Mouse (Mus musculus) liver, adult 2 months (tissue): ENCODE measurements around the gene Alyref.

ENCODE experiments used
- CTCF ChIP-seq: fragments of 200-500 bp; IDR thresholded peaks from 2 replicates; pipeline ENCODE4 v1.5.1; 2011; ENCODE audit warnings: low read depth, low read length, control low read depth
- POLR2A ChIP-seq: fragments of 200-500 bp; IDR thresholded peaks from 2 replicates; pipeline ENCODE4 v1.6.1; 2011; ENCODE audit warnings: low read length, control low read depth; ENCODE audit not compliant: insufficient read depth; ENCODE audit errors: extremely low read depth

DNA sequence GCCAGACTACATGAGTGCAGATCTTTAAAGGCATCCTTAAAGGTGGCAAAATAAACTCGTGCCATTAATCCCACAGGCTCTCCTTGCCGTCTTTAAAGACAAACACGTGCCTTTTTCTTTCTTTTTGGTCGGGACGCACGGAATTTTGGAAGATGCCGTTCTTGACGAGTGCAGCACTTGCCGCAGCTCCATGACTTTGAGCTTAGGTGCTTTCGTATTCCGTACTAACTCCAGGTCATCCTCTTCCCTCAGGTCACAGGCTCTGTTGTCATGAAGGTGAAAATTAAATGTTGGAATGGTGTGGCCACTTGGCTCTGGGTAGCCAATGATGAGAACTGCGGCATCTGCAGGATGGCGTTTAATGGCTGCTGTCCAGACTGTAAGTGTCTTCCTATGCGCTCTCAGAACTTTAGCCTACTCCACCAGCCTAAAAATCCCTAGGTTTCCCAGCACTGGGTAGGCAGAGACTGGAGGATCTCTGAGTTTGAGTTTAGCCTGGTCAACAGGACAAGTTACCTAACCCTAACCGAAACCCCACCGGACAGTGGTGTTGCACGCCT lies 905 bp upstream of the Alyref start:
- TF ChIP-seq POLR2A (no peak), CTCF (no peak)
